Mouse (Mus musculus): ENCODE results near the gene Bud31. TPM values are rescaled to one million over a fixed set of nuclear protein-coding genes. Genes with fewer than 3 reads are reported as not detected.
"Not testable (repeated sequence)": the region's sequence is repeated elsewhere in the genome, so short reads cannot be mapped to it uniquely, and the experiment has no call there.

Bud31 gene
- polyA plus RNA-seq, 1 experiment from 2014 or later: 299 TPM

- Histone ChIP-seq H3K4me2 (ENCODE audit: low read depth, low read length) (no peak overlapping the region), H3K9ac (replicated peaks; ENCODE audit: low read length) (no peak overlapping the region), H3K4me1 (ENCODE audit: control insufficient read depth, insufficient read depth, low read length) (no peaks in the 10 kb centered on the region; the same call in 1 of the 2 replicates), H3K9me3 (replicated peaks; ENCODE audit: control insufficient read depth, low read length) (no peaks in the 10 kb centered on the region), H3K36me3 (replicated peaks; ENCODE audit: control insufficient read depth, insufficient read depth, low read depth, low read length) (no peaks in the 10 kb centered on the region), H3K27me3 (ENCODE audit: control insufficient read depth, insufficient read depth, low read length) (peaks cover 7% of the 10 kb centered on the region), H3K4me3 (ENCODE audit: low read depth, low read length) (no peak overlapping the region), H3K27ac (replicated peaks; ENCODE audit: low read depth, low read length) (no peak overlapping the region)
- 48% methylated on average over 6 of the region's 6 CpGs for WGBS
- DNase-seq (ENCODE audit: low spot score) (no peak), ATAC-seq (replicated peaks; ENCODE audit: insufficient number of reproducible peaks, low FRiP score, low TSS enrichment, low read depth) (no peak)
These were observed 22.2 kb upstream of the Bud31 start for GRCm38 (mm10) chr5:145118005-145118404.

GRCm38 (mm10) chr5:145118461-145118860, 21.7 kb upstream of the Bud31 start:
- H3K9me3 ChIP-seq (replicated peaks; ENCODE audit: control insufficient read depth, low read length): no peaks in the 10 kb centered on the region
- peaks cover 7% of the 10 kb centered on the region for H3K27me3 ChIP-seq (ENCODE audit: control insufficient read depth, insufficient read depth, low read length)
- ATAC-seq (replicated peaks; ENCODE audit: insufficient number of reproducible peaks, low FRiP score, low TSS enrichment, low read depth) (no peak), DNase-seq (ENCODE audit: low spot score) (no peak)
- H3K4me1 ChIP-seq (ENCODE audit: control insufficient read depth, insufficient read depth, low read length): no peaks in the 10 kb centered on the region; the same call in 1 of the 2 replicates
- H3K36me3 ChIP-seq (replicated peaks; ENCODE audit: control insufficient read depth, insufficient read depth, low read depth, low read length): no peaks in the 10 kb centered on the region
- H3K27ac ChIP-seq (replicated peaks; ENCODE audit: low read depth, low read length): no peak overlapping the region
- no peak overlapping the region for H3K4me2 ChIP-seq (ENCODE audit: low read depth, low read length)
- 87% methylated on average over 5 of the region's 5 CpGs for WGBS
- no peak overlapping the region for H3K9ac ChIP-seq (replicated peaks; ENCODE audit: low read length)
- no peak overlapping the region for H3K4me3 ChIP-seq (ENCODE audit: low read depth, low read length)

- Histone ChIP-seq H3K9me3 (replicated peaks; ENCODE audit: control insufficient read depth, low read length) (no peaks in the 10 kb centered on the region), H3K36me3 (replicated peaks; ENCODE audit: control insufficient read depth, insufficient read depth, low read depth, low read length) (no peaks in the 10 kb centered on the region; the same call in 1 of the 2 replicates), H3K27ac (replicated peaks; ENCODE audit: low read depth, low read length) (no peak overlapping the region), H3K4me2 (ENCODE audit: low read depth, low read length) (no peak overlapping the region), H3K4me1 (ENCODE audit: control insufficient read depth, insufficient read depth, low read length) (no peaks in the 10 kb centered on the region; the same call in 1 of the 2 replicates), H3K27me3 (ENCODE audit: control insufficient read depth, insufficient read depth, low read length) (peaks cover 7% of the 10 kb centered on the region), H3K4me3 (ENCODE audit: low read depth, low read length) (no peak overlapping the region), H3K9ac (replicated peaks; ENCODE audit: low read length) (no peak overlapping the region)
- ATAC-seq (replicated peaks; ENCODE audit: insufficient number of reproducible peaks, low FRiP score, low TSS enrichment, low read depth) (no peak), DNase-seq (ENCODE audit: low spot score) (no peak)
- 85% methylated on average over 2 of the region's 2 CpGs for WGBS
These were observed 20.8 kb upstream of the Bud31 start for GRCm38 (mm10) chr5:145119385-145119784.

- Histone ChIP-seq H3K9me3 (replicated peaks; ENCODE audit: control insufficient read depth, low read length) (no peaks in the 10 kb centered on the region), H3K27ac (replicated peaks; ENCODE audit: low read depth, low read length) (no peak overlapping the region), H3K4me2 (ENCODE audit: low read depth, low read length) (no peak overlapping the region), H3K4me1 (ENCODE audit: control insufficient read depth, insufficient read depth, low read length) (no peaks in the 10 kb centered on the region; the same call in 1 of the 2 replicates), H3K36me3 (replicated peaks; ENCODE audit: control insufficient read depth, insufficient read depth, low read depth, low read length) (peaks cover 2% of the 10 kb centered on the region; the same call in 1 of the 2 replicates), H3K27me3 (ENCODE audit: control insufficient read depth, insufficient read depth, low read length) (no peaks in the 10 kb centered on the region), H3K4me3 (ENCODE audit: low read depth, low read length) (no peak overlapping the region), H3K9ac (replicated peaks; ENCODE audit: low read length) (no peak overlapping the region)
- no peak for ATAC-seq (replicated peaks; ENCODE audit: insufficient number of reproducible peaks, low FRiP score, low TSS enrichment, low read depth)
- DNase-seq (ENCODE audit: low spot score): no peak
- WGBS: 62% methylated on average over 7 of the region's 7 CpGs
These were observed 19.2 kb upstream of the Bud31 start for GRCm38 (mm10) chr5:145120921-145121320.

- no peak overlapping the region for H3K27ac ChIP-seq (replicated peaks; ENCODE audit: low read depth, low read length)
- no peak overlapping the region for H3K4me2 ChIP-seq (ENCODE audit: low read depth, low read length)
- no peak for DNase-seq (ENCODE audit: low spot score)
- peaks cover 6% of the 10 kb centered on the region; the same call in 1 of the 2 replicates for H3K36me3 ChIP-seq (replicated peaks; ENCODE audit: control insufficient read depth, insufficient read depth, low read depth, low read length)
- 92% methylated on average over 19 of the region's 19 CpGs for WGBS
- no peak overlapping the region for H3K4me3 ChIP-seq (ENCODE audit: low read depth, low read length)
- H3K27me3 ChIP-seq (ENCODE audit: control insufficient read depth, insufficient read depth, low read length): no peaks in the 10 kb centered on the region
- H3K9ac ChIP-seq (replicated peaks; ENCODE audit: low read length): no peak overlapping the region
- no peaks in the 10 kb centered on the region for H3K9me3 ChIP-seq (replicated peaks; ENCODE audit: control insufficient read depth, low read length)
- no peak for ATAC-seq (replicated peaks; ENCODE audit: insufficient number of reproducible peaks, low FRiP score, low TSS enrichment, low read depth)
- H3K4me1 ChIP-seq (ENCODE audit: control insufficient read depth, insufficient read depth, low read length): no peaks in the 10 kb centered on the region; the same call in 1 of the 2 replicates
These were observed 16.8 kb upstream of the Bud31 start for GRCm38 (mm10) chr5:145123396-145123795.

- ATAC-seq (replicated peaks; ENCODE audit: insufficient number of reproducible peaks, low FRiP score, low TSS enrichment, low read depth): no peak
- H3K27ac ChIP-seq (replicated peaks; ENCODE audit: low read depth, low read length): no peak overlapping the region
- no peak overlapping the region for H3K4me3 ChIP-seq (ENCODE audit: low read depth, low read length)
- no peaks in the 10 kb centered on the region for H3K9me3 ChIP-seq (replicated peaks; ENCODE audit: control insufficient read depth, low read length)
- WGBS: 94% methylated on average over 9 of the region's 9 CpGs
- no peak overlapping the region for H3K4me2 ChIP-seq (ENCODE audit: low read depth, low read length)
- peaks cover 17% of the 10 kb centered on the region; the same call in 1 of the 2 replicates for H3K36me3 ChIP-seq (replicated peaks; ENCODE audit: control insufficient read depth, insufficient read depth, low read depth, low read length)
- H3K27me3 ChIP-seq (ENCODE audit: control insufficient read depth, insufficient read depth, low read length): no peaks in the 10 kb centered on the region
- H3K9ac ChIP-seq (replicated peaks; ENCODE audit: low read length): no peak overlapping the region
- no peaks in the 10 kb centered on the region for H3K4me1 ChIP-seq (ENCODE audit: control insufficient read depth, insufficient read depth, low read length)
- DNase-seq (ENCODE audit: low spot score): no peak
These were observed 13.6 kb upstream of the Bud31 start for GRCm38 (mm10) chr5:145126580-145126979.

- Histone ChIP-seq H3K27me3 (ENCODE audit: control insufficient read depth, insufficient read depth, low read length) (no peaks in the 10 kb centered on the region), H3K4me2 (ENCODE audit: low read depth, low read length) (no peak overlapping the region), H3K4me1 (ENCODE audit: control insufficient read depth, insufficient read depth, low read length) (no peaks in the 10 kb centered on the region), H3K36me3 (replicated peaks; ENCODE audit: control insufficient read depth, insufficient read depth, low read depth, low read length) (peaks cover 37% of the 10 kb centered on the region), H3K9ac (replicated peaks; ENCODE audit: low read length) (no peak overlapping the region), H3K27ac (replicated peaks; ENCODE audit: low read depth, low read length) (no peak overlapping the region), H3K9me3 (replicated peaks; ENCODE audit: control insufficient read depth, low read length) (no peaks in the 10 kb centered on the region), H3K4me3 (ENCODE audit: low read depth, low read length) (no peak overlapping the region)
- ATAC-seq (replicated peaks; ENCODE audit: insufficient number of reproducible peaks, low FRiP score, low TSS enrichment, low read depth): no peak
- DNase-seq (ENCODE audit: low spot score): no peak
- 95% methylated on average over 4 of the region's 4 CpGs for WGBS
These were observed 11.0 kb upstream of the Bud31 start for GRCm38 (mm10) chr5:145129124-145129523.

- H3K36me3 ChIP-seq (replicated peaks; ENCODE audit: control insufficient read depth, insufficient read depth, low read depth, low read length): peaks cover 43% of the 10 kb centered on the region
- 94% methylated on average over 4 of the region's 6 CpGs for WGBS
- DNase-seq (ENCODE audit: low spot score); H3K4me2 ChIP-seq (ENCODE audit: low read depth, low read length); H3K27ac ChIP-seq (replicated peaks; ENCODE audit: low read depth, low read length); H3K9ac ChIP-seq (replicated peaks; ENCODE audit: low read length); H3K4me3 ChIP-seq (ENCODE audit: low read depth, low read length); H3K9me3 ChIP-seq (replicated peaks; ENCODE audit: control insufficient read depth, low read length); ATAC-seq (replicated peaks; ENCODE audit: insufficient number of reproducible peaks, low FRiP score, low TSS enrichment, low read depth); H3K4me1 ChIP-seq (ENCODE audit: control insufficient read depth, insufficient read depth, low read length); H3K27me3 ChIP-seq (ENCODE audit: control insufficient read depth, insufficient read depth, low read length): not testable (repeated sequence)
These were observed 10.4 kb upstream of the Bud31 start for GRCm38 (mm10) chr5:145129773-145130172.

Data from embryonic facial prominence, embryonic 11.5 days (tissue).